Mouse (Mus musculus): ENCODE data around the gene Dusp16.

- no peak for TF ChIP-seq CTCF (IDR thresholded peaks at IDR 0.05; ENCODE audit: low read depth)
- no peak for TF ChIP-seq EP300 (IDR thresholded peaks at IDR 0.05; ENCODE audit: low read depth)
Observed at GRCm38 (mm10) chr6:134820411-134820810, 28.0 kb upstream of the Dusp16 start.

Measured in liver, postnatal 0 days (tissue).